Mouse (Mus musculus): Measurements from ENCODE around the gene Kdm2a.

- peak; percentile 23 for TF ChIP-seq CTCF (IDR thresholded peaks at IDR 0.05)
- no peak for TF ChIP-seq EP300 (IDR thresholded peaks at IDR 0.05)
These were observed 13.8 kb downstream of the Kdm2a start for GRCm38 (mm10) chr19:4384322-4384721.

All from lung, postnatal 0 days (tissue).